Mouse (Mus musculus) hindbrain, embryonic 15.5 days (tissue): ENCODE measurements at regions not wholly inside any gene's neighbourhood (a gene's known extent, or its start where the extent isn't known, plus 50 kb on each side); places are given as distances from the start of the nearest gene placed in this dataset.
A peak's percentile ranks its signal among the peaks of the same experiment; 100 is the strongest.

Experiments
- ATAC-seq: fragments of 200-750 bp; cut with Nextera tagmentation; 2 replicates; pipeline ENCODE4 v1.8.0; 2017; ENCODE audit warnings: low read depth, moderate number of reproducible peaks, moderate TSS enrichment; ENCODE audit not compliant: low FRiP score
- H3K27ac ChIP-seq: fragments of 300-500 bp; sonication (generic); replicated peaks from 2 replicates; pipeline ENCODE4 v1.5.1; 2015; ENCODE audit warnings: mild to moderate bottlenecking, inconsistent platforms
- H3K27me3 ChIP-seq: fragments of 300-500 bp; sonication (generic); 2 replicates; pipeline ENCODE4 v1.6.1; 2015; ENCODE audit warnings: control low read depth, inconsistent platforms
- H3K36me3 ChIP-seq: fragments of 300-500 bp; sonication (generic); 2 replicates; pipeline ENCODE4 v1.6.1; 2015; ENCODE audit warnings: control low read depth, inconsistent platforms
- H3K4me1 ChIP-seq: fragments of 300-500 bp; sonication (generic); replicated peaks from 2 replicates; pipeline ENCODE4 v1.6.1; 2015; ENCODE audit warnings: control low read depth, inconsistent platforms
- H3K4me2 ChIP-seq: fragments of 300-500 bp; sonication (generic); 2 replicates; pipeline ENCODE4 v1.6.1; 2015; ENCODE audit warnings: moderate library complexity, mild to moderate bottlenecking, inconsistent platforms
- H3K4me3 ChIP-seq: fragments of 300-500 bp; sonication (generic); 2 replicates; pipeline ENCODE4 v1.5.1; 2015; ENCODE audit warnings: mild to moderate bottlenecking, inconsistent platforms
- H3K9ac ChIP-seq: fragments of 300-500 bp; sonication (generic); 2 replicates; pipeline ENCODE4 v1.6.1; 2015; ENCODE audit warnings: inconsistent platforms
- H3K9me3 ChIP-seq: fragments of 300-500 bp; sonication (generic); 2 replicates; pipeline ENCODE4 v1.6.1; 2016; ENCODE audit warnings: control low read depth, inconsistent platforms
- WGBS: fragments of 180-500 bp; shearing (Covaris S2); methylation state at CpG from one replicate; pipeline ENCODE4 v1.1.7; 2015; 5-methylcytosine and 5-hydroxymethylcytosine counted together

DNA sequence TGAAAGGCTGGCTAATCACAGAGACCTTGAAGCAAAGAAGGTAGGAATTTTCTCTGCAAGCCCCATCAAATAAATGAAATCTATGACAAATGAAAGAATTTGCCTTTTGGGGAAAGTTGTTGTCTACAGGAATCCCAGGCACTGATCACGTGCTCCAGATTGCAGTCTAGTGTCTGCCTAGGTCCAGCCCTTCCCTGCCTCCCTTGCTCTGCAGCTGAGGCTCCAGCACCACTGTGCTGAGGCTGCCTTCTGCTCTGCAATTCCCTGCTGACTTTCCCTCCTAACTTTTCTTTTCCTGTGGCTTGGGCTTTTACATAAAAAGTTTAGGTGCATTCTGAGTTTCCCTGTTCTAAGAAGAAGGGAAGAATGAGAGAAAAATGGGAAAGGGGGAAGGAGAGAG is 653.6 kb downstream of the Bcl11a start:
- no peak overlapping the region for H3K4me2 ChIP-seq
- H3K27ac ChIP-seq = no peak overlapping the region
- H3K36me3 ChIP-seq = no peaks in the 10 kb centered on the region
- no peaks in the 10 kb centered on the region for H3K27me3 ChIP-seq
- no peaks in the 10 kb centered on the region for H3K9me3 ChIP-seq
- 12% methylated on average over 1 of the region's 1 CpGs for WGBS
- H3K9ac ChIP-seq = no peak overlapping the region
- H3K4me3 ChIP-seq = no peak overlapping the region
- no peaks in the 10 kb centered on the region for H3K4me1 ChIP-seq
- ATAC-seq = no peak

DNA sequence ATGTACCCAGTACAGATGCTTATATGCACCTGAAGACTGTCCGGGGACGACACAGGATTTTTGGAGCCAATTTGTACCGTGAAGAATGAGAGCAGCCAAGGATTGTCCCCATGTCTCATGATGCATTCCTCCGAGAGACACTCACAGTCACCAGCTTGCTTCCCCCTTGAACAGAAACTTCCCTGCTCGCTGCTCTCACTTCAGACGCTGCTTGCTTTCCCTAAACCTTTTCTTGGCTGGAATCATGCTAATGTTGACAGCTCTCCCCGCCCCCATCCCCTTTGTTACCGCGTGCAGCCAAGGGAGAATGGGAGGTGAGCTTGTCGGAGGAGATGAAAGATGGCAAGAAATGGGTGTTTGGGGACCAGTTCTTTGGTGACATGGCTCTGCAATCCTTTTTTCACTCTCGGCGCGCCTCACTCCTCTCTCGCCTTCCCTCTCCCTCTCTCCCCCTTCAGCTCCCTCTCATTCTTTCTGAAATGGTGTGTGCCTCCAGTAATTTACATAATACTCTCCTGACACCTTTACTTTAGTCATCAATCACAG is 661.9 kb downstream of the Bcl11a start:
- Histone ChIP-seq H3K27me3 (no peaks in the 10 kb centered on the region), H3K4me2 (peak overlapping the region; percentile 61), H3K4me1 (peaks cover 23% of the 10 kb centered on the region), H3K4me3 (peak overlapping the region; percentile 31), H3K36me3 (no peaks in the 10 kb centered on the region), H3K9ac (peak overlapping the region; percentile 38), H3K27ac (peak overlapping the region; percentile 82), H3K9me3 (no peaks in the 10 kb centered on the region)
- peak; percentile 76 for ATAC-seq
- WGBS = 2% methylated on average over 14 of the region's 14 CpGs

DNA sequence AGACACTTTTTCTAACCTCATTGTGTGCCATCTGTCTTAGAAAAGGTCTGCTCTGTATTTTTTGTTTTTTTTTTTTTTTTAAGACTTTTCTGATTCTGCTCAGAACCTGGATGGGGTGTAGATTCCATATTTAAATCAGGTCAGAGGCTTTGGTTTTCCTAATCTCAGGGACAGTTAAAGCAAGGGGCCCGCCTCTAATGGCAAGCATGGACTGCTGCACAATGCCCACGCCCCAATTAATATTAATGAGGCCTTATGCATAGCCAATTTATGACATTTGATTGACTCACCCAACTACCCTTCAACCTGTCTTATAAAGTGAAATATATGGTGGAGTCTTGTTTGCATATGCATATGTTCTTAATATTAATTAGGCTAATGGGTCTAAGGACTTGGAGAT is 662.6 kb downstream of the Bcl11a start:
- Histone ChIP-seq H3K27me3 (no peaks in the 10 kb centered on the region), H3K9me3 (no peaks in the 10 kb centered on the region), H3K4me2 (no peak overlapping the region; the same call in 1 of the 2 replicates), H3K36me3 (no peaks in the 10 kb centered on the region), H3K4me3 (no peak overlapping the region), H3K9ac (no peak overlapping the region), H3K4me1 (peaks cover 23% of the 10 kb centered on the region), H3K27ac (peak overlapping the region; percentile 82)
- 26% methylated on average over 2 of the region's 2 CpGs for WGBS
- no peak for ATAC-seq

DNA sequence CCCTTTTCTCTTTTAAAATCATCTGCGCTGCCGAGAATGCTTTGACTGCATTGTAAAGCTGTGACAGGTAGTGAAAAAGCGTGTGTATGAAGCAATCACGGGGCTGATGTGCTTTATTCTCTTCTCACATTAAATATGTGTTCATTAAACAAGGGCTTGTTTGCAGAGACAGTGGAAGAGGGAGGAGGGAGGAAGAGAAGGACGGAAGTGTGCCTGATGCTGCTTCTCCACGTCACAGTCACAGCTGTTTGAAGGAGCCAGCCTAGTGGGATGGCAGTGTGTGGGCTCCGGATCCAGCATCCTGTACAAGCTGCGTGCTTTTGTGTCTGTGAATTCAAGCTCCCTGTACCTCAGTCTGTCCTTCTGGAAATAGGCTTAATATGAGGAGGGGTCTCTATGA is 664.7 kb downstream of the Bcl11a start:
- Histone ChIP-seq H3K4me1 (peaks cover 23% of the 10 kb centered on the region), H3K27me3 (no peaks in the 10 kb centered on the region), H3K9me3 (no peaks in the 10 kb centered on the region), H3K27ac (peak overlapping the region; percentile 41), H3K36me3 (no peaks in the 10 kb centered on the region), H3K9ac (0 out of 2 replicates have a peak overlapping the region, but pooled peaks have one; percentile 5), H3K4me2 (peak overlapping the region; percentile 28), H3K4me3 (no peak overlapping the region)
- WGBS = 29% methylated on average over 8 of the region's 8 CpGs
- ATAC-seq = no peak

DNA sequence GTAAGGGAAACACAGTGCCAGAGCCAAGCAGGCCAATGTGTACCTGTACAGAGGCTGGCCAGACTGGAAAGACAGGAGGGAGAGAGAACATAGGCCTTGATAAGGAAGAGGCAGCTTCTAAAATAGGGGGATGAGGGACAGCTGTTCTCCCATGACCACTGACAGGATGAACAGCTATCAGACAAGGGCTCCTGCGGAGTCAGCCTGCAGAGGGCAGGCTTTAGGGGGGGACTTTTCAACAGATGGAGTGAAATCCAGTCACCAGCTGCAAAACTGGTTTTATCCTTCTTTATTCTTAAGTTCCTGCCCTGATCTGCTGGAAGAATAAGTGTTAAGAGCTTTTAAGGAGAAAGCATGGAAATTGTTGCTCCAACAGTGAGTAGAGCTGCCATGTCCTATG is 665.6 kb downstream of the Bcl11a start:
- WGBS = 58% methylated on average over 1 of the region's 1 CpGs
- Histone ChIP-seq H3K27ac (no peak overlapping the region), H3K4me1 (peaks cover 23% of the 10 kb centered on the region), H3K4me2 (no peak overlapping the region), H3K27me3 (no peaks in the 10 kb centered on the region), H3K36me3 (no peaks in the 10 kb centered on the region), H3K4me3 (no peak overlapping the region), H3K9me3 (no peaks in the 10 kb centered on the region), H3K9ac (no peak overlapping the region)
- ATAC-seq = no peak

DNA sequence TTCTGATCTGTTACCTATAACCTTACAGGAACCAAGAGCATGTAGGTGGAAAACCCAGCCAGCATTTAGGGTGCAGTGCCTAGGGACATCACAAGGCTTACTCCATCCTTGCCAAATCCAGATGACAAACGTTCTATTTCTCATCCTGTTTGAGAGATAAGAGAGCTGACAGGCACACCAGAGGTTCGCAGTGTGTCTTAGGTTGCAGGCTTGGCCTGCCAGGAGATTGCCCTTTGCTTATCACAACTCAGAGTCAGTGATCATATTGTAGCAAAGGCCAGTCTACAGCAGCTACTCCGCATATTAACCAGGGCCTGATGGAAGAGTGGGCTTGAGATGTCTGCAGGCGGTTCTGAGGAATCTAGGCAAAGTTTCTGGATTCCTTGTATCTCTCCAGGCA is 668.0 kb downstream of the Bcl11a start:
- ATAC-seq = no peak
- H3K27me3 ChIP-seq = no peaks in the 10 kb centered on the region
- no peak overlapping the region for H3K27ac ChIP-seq
- H3K36me3 ChIP-seq = no peaks in the 10 kb centered on the region
- H3K4me1 ChIP-seq = peaks cover 13% of the 10 kb centered on the region; the same call in 1 of the 2 replicates
- WGBS = 83% methylated on average over 4 of the region's 4 CpGs
- no peak overlapping the region for H3K4me2 ChIP-seq
- no peaks in the 10 kb centered on the region for H3K9me3 ChIP-seq
- no peak overlapping the region for H3K4me3 ChIP-seq
- no peak overlapping the region for H3K9ac ChIP-seq

DNA sequence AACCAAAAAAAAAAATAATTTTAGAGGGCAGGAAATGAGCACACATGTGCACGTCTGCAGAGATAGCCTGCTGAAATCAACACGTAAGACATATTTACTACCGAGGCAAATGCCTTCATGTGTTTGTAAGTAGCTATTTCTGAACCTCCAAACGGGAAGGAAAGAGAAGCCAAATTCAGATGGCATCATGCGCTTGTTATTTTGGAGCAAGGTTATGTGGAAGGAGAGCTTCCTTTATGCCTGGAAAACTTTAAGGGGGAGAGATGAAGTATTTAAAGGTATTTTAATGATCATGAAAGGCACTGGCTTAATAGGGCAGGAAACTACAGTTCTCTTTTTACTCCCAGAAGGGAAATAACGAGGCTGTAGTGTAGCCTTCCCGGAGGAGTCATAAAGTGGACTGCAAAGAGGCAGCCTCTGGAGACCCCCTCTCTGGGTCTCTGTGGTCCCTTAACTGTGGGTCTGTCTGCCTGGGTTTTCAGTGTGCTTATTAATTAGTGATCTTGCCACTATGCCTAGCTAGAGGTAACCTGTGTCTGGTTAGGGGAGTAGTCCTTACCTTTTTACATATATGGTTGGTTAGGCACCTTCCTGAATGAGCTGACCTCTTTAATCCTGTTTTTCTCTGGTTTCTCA is 672.4 kb downstream of the Bcl11a start:
- H3K27ac ChIP-seq = no peak overlapping the region

DNA sequence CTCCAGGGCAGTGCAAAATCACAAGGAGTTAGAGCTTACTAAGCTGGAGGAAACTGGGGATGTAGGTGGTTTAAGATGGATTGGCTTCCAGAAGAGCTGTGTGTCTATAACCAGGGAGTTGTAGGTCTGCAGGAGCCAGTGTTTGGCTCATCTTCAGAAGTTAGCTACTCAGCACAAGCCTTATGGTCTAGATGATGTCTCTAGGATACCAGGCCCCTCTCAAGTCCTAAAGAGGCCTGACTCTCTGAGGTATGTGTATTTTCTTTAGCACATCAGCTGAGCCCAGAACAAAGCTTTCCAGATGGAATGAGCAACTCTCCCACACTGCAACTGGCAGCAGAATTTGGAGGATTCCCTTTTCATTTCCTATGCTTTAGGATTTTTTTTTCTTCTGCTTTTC is 680.3 kb downstream of the Bcl11a start:
- no peak overlapping the region for H3K27ac ChIP-seq
- no peaks in the 10 kb centered on the region for H3K27me3 ChIP-seq
- H3K36me3 ChIP-seq = no peaks in the 10 kb centered on the region
- H3K4me3 ChIP-seq = no peak overlapping the region
- ATAC-seq = no peak
- H3K4me1 ChIP-seq = no peaks in the 10 kb centered on the region
- H3K4me2 ChIP-seq = no peak overlapping the region
- H3K9ac ChIP-seq = no peak overlapping the region
- H3K9me3 ChIP-seq = no peaks in the 10 kb centered on the region

More for the DNA sequence above, 672.4 kb downstream of the Bcl11a start:
- no peak for ATAC-seq
- H3K9ac ChIP-seq = no peak overlapping the region
- no peaks in the 10 kb centered on the region for H3K36me3 ChIP-seq
- no peak overlapping the region for H3K4me3 ChIP-seq
- no peaks in the 10 kb centered on the region for H3K27me3 ChIP-seq
- no peaks in the 10 kb centered on the region for H3K4me1 ChIP-seq
- no peaks in the 10 kb centered on the region for H3K9me3 ChIP-seq
- H3K4me2 ChIP-seq = no peak overlapping the region
- 69% methylated on average over 7 of the region's 7 CpGs for WGBS

DNA sequence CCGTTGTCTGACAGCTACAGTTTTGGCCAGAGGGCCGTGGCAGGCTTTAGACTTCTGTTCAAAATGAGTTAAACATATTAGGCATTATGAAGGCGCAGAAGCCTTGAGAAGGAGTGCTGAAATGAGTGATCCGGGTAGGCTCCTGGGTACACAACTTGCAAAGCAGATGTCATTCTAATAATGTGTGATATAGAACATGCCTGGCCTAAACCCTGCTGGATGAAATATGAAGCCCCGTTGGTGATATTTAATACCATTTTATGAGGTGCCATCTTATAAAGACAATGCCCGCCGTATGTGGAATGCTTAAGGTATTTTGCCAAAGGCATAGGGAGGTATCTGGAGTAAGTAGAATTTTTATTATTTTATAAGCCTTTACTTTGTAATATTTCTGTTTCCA is 705.6 kb downstream of the Bcl11a start:
- no peaks in the 10 kb centered on the region for H3K36me3 ChIP-seq
- no peaks in the 10 kb centered on the region for H3K27me3 ChIP-seq
- H3K4me3 ChIP-seq = no peak overlapping the region
- no peaks in the 10 kb centered on the region for H3K4me1 ChIP-seq
- ATAC-seq = no peak
- 82% methylated on average over 7 of the region's 7 CpGs for WGBS
- no peak overlapping the region for H3K9ac ChIP-seq
- no peak overlapping the region for H3K4me2 ChIP-seq
- H3K27ac ChIP-seq = no peak overlapping the region
- no peaks in the 10 kb centered on the region for H3K9me3 ChIP-seq

DNA sequence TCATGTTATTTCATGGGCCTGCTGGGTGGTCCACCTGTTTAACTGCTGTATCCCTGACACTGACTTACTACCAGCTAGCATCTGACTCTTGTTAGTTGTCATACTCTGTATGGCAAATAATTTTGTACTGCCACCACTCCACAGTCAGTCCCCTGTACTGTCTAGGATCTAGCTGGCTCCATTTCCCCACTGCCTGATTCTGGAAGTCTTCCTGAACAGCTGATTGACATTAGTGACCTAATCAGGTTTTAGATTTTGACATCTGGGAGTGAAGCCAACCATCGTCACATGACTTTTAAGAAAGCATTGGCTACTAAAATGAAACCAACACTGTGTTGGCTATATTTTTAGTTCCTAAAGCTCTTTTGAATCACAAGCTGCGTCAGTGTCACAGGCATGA is 711.3 kb downstream of the Bcl11a start:
- H3K9ac ChIP-seq = no peak overlapping the region
- no peaks in the 10 kb centered on the region for H3K36me3 ChIP-seq
- no peaks in the 10 kb centered on the region for H3K4me1 ChIP-seq
- no peak for ATAC-seq
- 86% methylated on average over 2 of the region's 2 CpGs for WGBS
- no peaks in the 10 kb centered on the region for H3K27me3 ChIP-seq
- H3K4me3 ChIP-seq = no peak overlapping the region
- no peak overlapping the region for H3K4me2 ChIP-seq
- H3K9me3 ChIP-seq = no peaks in the 10 kb centered on the region
- no peak overlapping the region for H3K27ac ChIP-seq

DNA sequence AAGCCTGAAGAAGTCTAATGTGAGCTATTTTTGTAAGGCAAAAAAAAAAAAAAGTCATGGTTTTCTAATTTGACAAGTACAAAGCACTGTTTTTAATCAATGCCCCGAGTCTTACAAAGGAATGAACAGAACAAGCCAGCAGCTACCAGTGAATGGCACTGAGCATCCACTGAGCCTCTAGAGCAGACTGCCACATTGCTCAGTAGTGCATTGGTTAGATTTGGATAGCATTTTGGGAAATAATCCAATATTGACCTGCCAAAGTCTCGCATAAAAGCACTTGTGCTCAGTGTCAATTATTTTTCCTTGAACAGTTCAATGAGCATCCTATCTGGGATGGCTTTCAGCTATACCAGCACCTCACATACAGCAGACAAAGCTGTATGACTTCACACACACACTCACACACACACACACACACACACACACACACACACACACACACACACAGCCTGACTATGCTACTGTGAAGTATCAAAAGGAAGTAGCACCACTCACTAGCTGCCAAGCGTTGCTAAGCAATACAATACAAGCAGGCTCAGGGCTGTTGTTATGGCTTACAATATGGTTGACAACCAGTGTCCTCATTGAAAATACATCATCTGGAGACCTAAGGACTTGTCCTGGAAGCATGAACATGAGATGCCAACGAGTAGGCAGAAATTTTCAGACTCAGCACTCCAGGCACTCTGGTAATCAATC is 717.8 kb downstream of the Bcl11a start:
- peak; percentile 89 for ATAC-seq
- Histone ChIP-seq H3K36me3 (no peaks in the 10 kb centered on the region), H3K27me3 (no peaks in the 10 kb centered on the region), H3K9ac (no peak overlapping the region), H3K4me1 (0 out of 2 replicates have a peak, but pooled peaks cover 2% of the 10 kb centered on the region), H3K4me2 (no peak overlapping the region), H3K4me3 (no peak overlapping the region), H3K27ac (no peak overlapping the region), H3K9me3 (no peaks in the 10 kb centered on the region)
- WGBS = 27% methylated on average over 4 of the region's 4 CpGs

DNA sequence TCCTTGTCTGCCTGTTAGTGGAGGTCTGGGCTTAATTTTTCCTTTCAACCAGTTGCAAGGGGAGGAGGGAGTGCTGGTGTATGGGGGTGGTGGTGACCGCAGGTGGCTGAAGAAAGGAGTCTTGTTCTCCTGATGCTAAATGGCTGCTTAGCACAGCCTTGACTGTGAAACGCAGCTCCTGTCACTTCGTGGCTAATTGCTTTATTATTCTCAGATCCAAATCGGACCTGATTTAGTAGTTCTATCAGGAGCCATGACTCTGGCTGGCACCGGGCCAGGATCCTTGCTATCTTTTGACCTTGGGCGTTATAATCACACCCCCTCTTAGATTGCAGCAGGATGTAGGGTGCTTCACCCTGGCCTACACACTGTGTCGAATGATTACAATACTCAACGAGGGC is 726.8 kb downstream of the Bcl11a start:
- Histone ChIP-seq H3K9me3 (no peaks in the 10 kb centered on the region), H3K4me1 (no peaks in the 10 kb centered on the region), H3K4me2 (no peak overlapping the region), H3K27me3 (no peaks in the 10 kb centered on the region), H3K4me3 (no peak overlapping the region), H3K27ac (no peak overlapping the region), H3K9ac (no peak overlapping the region), H3K36me3 (no peaks in the 10 kb centered on the region)
- no peak for ATAC-seq
- 53% methylated on average over 8 of the region's 8 CpGs for whole genome bisulfite sequencing
